Mouse (Mus musculus): ENCODE measurements around the gene Lrrc4.

- no peak for TF ChIP-seq CTCF (IDR thresholded peaks at IDR 0.05; ENCODE audit: low read depth, low read length)
- TF ChIP-seq POLR2A (IDR thresholded peaks at IDR 0.05; ENCODE audit: insufficient read depth, low read length), result no peak
- no peak for TF ChIP-seq EP300 (IDR thresholded peaks at IDR 0.05; ENCODE audit: insufficient read depth, low read depth, low read length)
Measured at GRCm38 (mm10) chr6:28630926-28631325, 200.6 kb downstream of the Lrrc4 start.

Measured in ES-Bruce4 (cell line).